Mouse (Mus musculus): ENCODE results near the gene Pard3b. TPM values are rescaled to one million over a fixed set of nuclear protein-coding genes. Genes with fewer than 3 reads are reported as not detected.

Pard3b gene
- total and polyA plus RNA-seq, 3 experiments = 2.2 to 13.9 (median 13.8) TPM

GRCm38 (mm10) chr1:62679466-62679865, 1040.8 kb downstream of the Pard3b start:
- no peak overlapping the region for H3K27ac ChIP-seq
- H3K36me3 ChIP-seq (ENCODE audit: control insufficient read depth, insufficient read depth, low read length) = no peaks in the 10 kb centered on the region
- no peak for TF ChIP-seq EP300 (IDR thresholded peaks at IDR 0.05; ENCODE audit: insufficient read depth, low read depth, low read length)
- no peak for TF ChIP-seq CTCF (IDR thresholded peaks at IDR 0.05)
- no peak for TF ChIP-seq POLR2A (IDR thresholded peaks at IDR 0.05; ENCODE audit: insufficient read depth, low read depth, low read length)
- 63% methylated on average over 2 of the region's 2 CpGs for WGBS
- no peaks in the 10 kb centered on the region for H3K4me1 ChIP-seq (ENCODE audit: control insufficient read depth, insufficient read depth, low read length)
- intact Hi-C loops (cut with DNase I) = no loop called here
- no peak overlapping the region for H3K9ac ChIP-seq (ENCODE audit: low read depth, low read length)
- H3K4me3 ChIP-seq = no peak overlapping the region
- DNase-seq = no peak
- H3K27me3 ChIP-seq (ENCODE audit: control insufficient read depth, insufficient read depth, low read length) = no peaks in the 10 kb centered on the region
- no peaks in the 10 kb centered on the region for H3K79me2 ChIP-seq (replicated peaks; ENCODE audit: control insufficient read depth, insufficient read depth, low read length)

- Histone ChIP-seq H3K36me3 (ENCODE audit: control insufficient read depth, insufficient read depth, low read length) (no peaks in the 10 kb centered on the region), H3K4me1 (ENCODE audit: control insufficient read depth, insufficient read depth, low read length) (no peaks in the 10 kb centered on the region), H3K79me2 (replicated peaks; ENCODE audit: control insufficient read depth, insufficient read depth, low read length) (no peaks in the 10 kb centered on the region), H3K27ac (no peak overlapping the region), H3K4me3 (no peak overlapping the region), H3K27me3 (ENCODE audit: control insufficient read depth, insufficient read depth, low read length) (no peaks in the 10 kb centered on the region), H3K9ac (ENCODE audit: low read depth, low read length) (no peak overlapping the region)
- WGBS = 69% methylated on average over 21 of the region's 21 CpGs
- no peak for DNase-seq
- intact Hi-C loops (cut with DNase I) = no loop called here
- TF ChIP-seq POLR2A (IDR thresholded peaks at IDR 0.05; ENCODE audit: insufficient read depth, low read depth, low read length) = no peak
- no peak for TF ChIP-seq EP300 (IDR thresholded peaks at IDR 0.05; ENCODE audit: insufficient read depth, low read depth, low read length)
- TF ChIP-seq CTCF (IDR thresholded peaks at IDR 0.05) = no peak
Measured at GRCm38 (mm10) chr1:62682456-62683385, 1044.1 kb downstream of the Pard3b start.

GRCm38 (mm10) chr1:62683498-62683897, 1044.9 kb downstream of the Pard3b start:
- no peaks in the 10 kb centered on the region for H3K27me3 ChIP-seq (ENCODE audit: control insufficient read depth, insufficient read depth, low read length)
- WGBS = 92% methylated on average over 2 of the region's 2 CpGs
- intact Hi-C loops (cut with DNase I) = no loop called here
- H3K9ac ChIP-seq (ENCODE audit: low read depth, low read length) = no peak overlapping the region
- no peak for DNase-seq
- no peak overlapping the region for H3K27ac ChIP-seq
- no peak for TF ChIP-seq EP300 (IDR thresholded peaks at IDR 0.05; ENCODE audit: insufficient read depth, low read depth, low read length)
- TF ChIP-seq CTCF (IDR thresholded peaks at IDR 0.05) = no peak
- no peak for TF ChIP-seq POLR2A (IDR thresholded peaks at IDR 0.05; ENCODE audit: insufficient read depth, low read depth, low read length)
- no peaks in the 10 kb centered on the region for H3K79me2 ChIP-seq (replicated peaks; ENCODE audit: control insufficient read depth, insufficient read depth, low read length)
- no peaks in the 10 kb centered on the region for H3K36me3 ChIP-seq (ENCODE audit: control insufficient read depth, insufficient read depth, low read length)
- H3K4me1 ChIP-seq (ENCODE audit: control insufficient read depth, insufficient read depth, low read length) = no peaks in the 10 kb centered on the region
- no peak overlapping the region for H3K4me3 ChIP-seq

- no peak for TF ChIP-seq EP300 (IDR thresholded peaks at IDR 0.05; ENCODE audit: insufficient read depth, low read depth, low read length)
- TF ChIP-seq CTCF (IDR thresholded peaks at IDR 0.05) = no peak
- TF ChIP-seq POLR2A (IDR thresholded peaks at IDR 0.05; ENCODE audit: insufficient read depth, low read depth, low read length) = no peak
- no peak overlapping the region for H3K4me3 ChIP-seq
- DNase-seq = no peak
- H3K79me2 ChIP-seq (replicated peaks; ENCODE audit: control insufficient read depth, insufficient read depth, low read length) = no peaks in the 10 kb centered on the region
- no peak overlapping the region for H3K27ac ChIP-seq
- H3K27me3 ChIP-seq (ENCODE audit: control insufficient read depth, insufficient read depth, low read length) = no peaks in the 10 kb centered on the region
- no peak overlapping the region for H3K9ac ChIP-seq (ENCODE audit: low read depth, low read length)
- H3K36me3 ChIP-seq (ENCODE audit: control insufficient read depth, insufficient read depth, low read length) = no peaks in the 10 kb centered on the region
- 52% methylated on average over 8 of the region's 8 CpGs for WGBS
- intact Hi-C loops (cut with DNase I) = no loop called here
- H3K4me1 ChIP-seq (ENCODE audit: control insufficient read depth, insufficient read depth, low read length) = no peaks in the 10 kb centered on the region
Measured at GRCm38 (mm10) chr1:62687511-62687910, 1048.9 kb downstream of the Pard3b start.

GRCm38 (mm10) chr1:62691175-62691574, 1052.6 kb downstream of the Pard3b start:
- Histone ChIP-seq H3K79me2 (replicated peaks; ENCODE audit: control insufficient read depth, insufficient read depth, low read length) (no peaks in the 10 kb centered on the region), H3K36me3 (ENCODE audit: control insufficient read depth, insufficient read depth, low read length) (no peaks in the 10 kb centered on the region), H3K9ac (ENCODE audit: low read depth, low read length) (no peak overlapping the region), H3K27me3 (ENCODE audit: control insufficient read depth, insufficient read depth, low read length) (no peaks in the 10 kb centered on the region), H3K4me1 (ENCODE audit: control insufficient read depth, insufficient read depth, low read length) (no peaks in the 10 kb centered on the region), H3K27ac (no peak overlapping the region), H3K4me3 (no peak overlapping the region)
- TF ChIP-seq CTCF (IDR thresholded peaks at IDR 0.05) = no peak
- TF ChIP-seq POLR2A (IDR thresholded peaks at IDR 0.05; ENCODE audit: insufficient read depth, low read depth, low read length) = no peak
- TF ChIP-seq EP300 (IDR thresholded peaks at IDR 0.05; ENCODE audit: insufficient read depth, low read depth, low read length) = no peak
- no peak for DNase-seq
- intact Hi-C loops (cut with DNase I) = no loop called here
- 86% methylated on average over 6 of the region's 6 CpGs for WGBS
